Mouse (Mus musculus): ENCODE data around the gene Wdr62. TPM values are rescaled to one million over a fixed set of nuclear protein-coding genes. Genes with fewer than 3 reads are reported as not detected.

Wdr62 gene
- polyA plus RNA-seq (2012) = 14.8 and 30.0 TPM in 2 replicates

GRCm38 (mm10) chr7:30279951-30280669 lies at the start of gene Wdr62, which contains the start of gene Thap8:
TSS of gene Wdr62 (minus strand) at chr7:30280419.
TSS of gene Thap8 (plus strand) at chr7:30280094.
- Histone ChIP-seq H3K9me3 (ENCODE audit: control insufficient read depth, low read length) (no peaks in the 10 kb centered on the region), H3K36me3 (ENCODE audit: control insufficient read depth) (peaks cover 20% of the 10 kb centered on the region), H3K4me1 (ENCODE audit: control insufficient read depth) (peaks cover 45% of the 10 kb centered on the region), H3K27me3 (ENCODE audit: control insufficient read depth) (no peaks in the 10 kb centered on the region), H3K4me3 (replicated peaks) (peak within 1 kb of the TSS; percentile 83)
- TF ChIP-seq TAL1 (IDR thresholded peaks at IDR 0.05; ENCODE audit: low read length) (no peak), GATA1 (IDR thresholded peaks at IDR 0.05; ENCODE audit: low read length) (no peak)

- Histone ChIP-seq H3K36me3 (ENCODE audit: control insufficient read depth) (no peaks in the 10 kb centered on the region), H3K27me3 (ENCODE audit: control insufficient read depth) (peaks cover 13% of the 10 kb centered on the region), H3K4me1 (ENCODE audit: control insufficient read depth) (no peaks in the 10 kb centered on the region), H3K9me3 (ENCODE audit: control insufficient read depth, low read length) (0 out of 2 replicates have a peak, but pooled peaks cover 3% of the 10 kb centered on the region), H3K4me3 (replicated peaks) (no peak overlapping the region)
- TF ChIP-seq GATA1 (IDR thresholded peaks at IDR 0.05; ENCODE audit: low read length) (no peak), TAL1 (IDR thresholded peaks at IDR 0.05; ENCODE audit: low read length) (no peak)
Observed at GRCm38 (mm10) chr7:30328379-30328778, 48.2 kb upstream of the Wdr62 start.

GRCm38 (mm10) chr7:30327140-30327539 lies 46.9 kb upstream of the Wdr62 start:
- TF ChIP-seq GATA1 (IDR thresholded peaks at IDR 0.05; ENCODE audit: low read length) = no peak
- no peak for TF ChIP-seq TAL1 (IDR thresholded peaks at IDR 0.05; ENCODE audit: low read length)
- Histone ChIP-seq H3K4me1 (ENCODE audit: control insufficient read depth) (peaks cover 10% of the 10 kb centered on the region), H3K9me3 (ENCODE audit: control insufficient read depth, low read length) (0 out of 2 replicates have a peak, but pooled peaks cover 3% of the 10 kb centered on the region), H3K27me3 (ENCODE audit: control insufficient read depth) (peaks cover 12% of the 10 kb centered on the region), H3K36me3 (ENCODE audit: control insufficient read depth) (no peaks in the 10 kb centered on the region), H3K4me3 (replicated peaks) (no peak overlapping the region)

GRCm38 (mm10) chr7:30326427-30326826 lies 46.2 kb upstream of the Wdr62 start:
- H3K27me3 ChIP-seq (ENCODE audit: control insufficient read depth) = peaks cover 8% of the 10 kb centered on the region
- TF ChIP-seq TAL1 (IDR thresholded peaks at IDR 0.05; ENCODE audit: low read length) = no peak
- no peaks in the 10 kb centered on the region for H3K36me3 ChIP-seq (ENCODE audit: control insufficient read depth)
- H3K9me3 ChIP-seq (ENCODE audit: control insufficient read depth, low read length) = 0 out of 2 replicates have a peak, but pooled peaks cover 3% of the 10 kb centered on the region
- H3K4me3 ChIP-seq (replicated peaks) = no peak overlapping the region
- peaks cover 18% of the 10 kb centered on the region for H3K4me1 ChIP-seq (ENCODE audit: control insufficient read depth)

GRCm38 (mm10) chr7:30325364-30325763 lies 45.1 kb upstream of the Wdr62 start:
- H3K36me3 ChIP-seq (ENCODE audit: control insufficient read depth) = no peaks in the 10 kb centered on the region
- no peak overlapping the region for H3K4me3 ChIP-seq (replicated peaks)
- H3K4me1 ChIP-seq (ENCODE audit: control insufficient read depth) = peaks cover 26% of the 10 kb centered on the region
- TF ChIP-seq GATA1 (IDR thresholded peaks at IDR 0.05; ENCODE audit: low read length) (no peak), TAL1 (IDR thresholded peaks at IDR 0.05; ENCODE audit: low read length) (no peak)
- H3K27me3 ChIP-seq (ENCODE audit: control insufficient read depth) = peaks cover 6% of the 10 kb centered on the region
- H3K9me3 ChIP-seq (ENCODE audit: control insufficient read depth, low read length) = 0 out of 2 replicates have a peak, but pooled peaks cover 3% of the 10 kb centered on the region

GRCm38 (mm10) chr7:30324300-30324944 lies 44.2 kb upstream of the Wdr62 start:
- H3K4me3 ChIP-seq (replicated peaks) = no peak overlapping the region
- 0 out of 2 replicates have a peak, but pooled peaks cover 3% of the 10 kb centered on the region for H3K9me3 ChIP-seq (ENCODE audit: control insufficient read depth, low read length)
- no peaks in the 10 kb centered on the region for H3K36me3 ChIP-seq (ENCODE audit: control insufficient read depth)
- peaks cover 3% of the 10 kb centered on the region for H3K27me3 ChIP-seq (ENCODE audit: control insufficient read depth)
- H3K4me1 ChIP-seq (ENCODE audit: control insufficient read depth) = peaks cover 34% of the 10 kb centered on the region
- TF ChIP-seq TAL1 (IDR thresholded peaks at IDR 0.05; ENCODE audit: low read length) (no peak), GATA1 (IDR thresholded peaks at IDR 0.05; ENCODE audit: low read length) (no peak)

- no peaks in the 10 kb centered on the region for H3K36me3 ChIP-seq (ENCODE audit: control insufficient read depth)
- H3K4me1 ChIP-seq (ENCODE audit: control insufficient read depth) = peaks cover 34% of the 10 kb centered on the region
- TF ChIP-seq GATA1 (IDR thresholded peaks at IDR 0.05; ENCODE audit: low read length) (no peak), TAL1 (IDR thresholded peaks at IDR 0.05; ENCODE audit: low read length) (no peak)
- 0 out of 2 replicates have a peak, but pooled peaks cover 3% of the 10 kb centered on the region for H3K9me3 ChIP-seq (ENCODE audit: control insufficient read depth, low read length)
- H3K4me3 ChIP-seq (replicated peaks) = peak within 1 kb of the TSS; percentile 82
- H3K27me3 ChIP-seq (ENCODE audit: control insufficient read depth) = peaks cover 3% of the 10 kb centered on the region
Observed at GRCm38 (mm10) chr7:30323795-30324194, 43.6 kb upstream of the Wdr62 start, which contains the start of gene Sdhaf1. TSS of gene Sdhaf1 (minus strand) at chr7:30323895.

- Histone ChIP-seq H3K36me3 (ENCODE audit: control insufficient read depth) (no peaks in the 10 kb centered on the region; the same call in 1 of the 2 replicates), H3K4me1 (ENCODE audit: control insufficient read depth) (peaks cover 34% of the 10 kb centered on the region), H3K27me3 (ENCODE audit: control insufficient read depth) (peaks cover 3% of the 10 kb centered on the region), H3K4me3 (replicated peaks) (peak overlapping the region; percentile 82), H3K9me3 (ENCODE audit: control insufficient read depth, low read length) (0 out of 2 replicates have a peak, but pooled peaks cover 3% of the 10 kb centered on the region)
- TF ChIP-seq GATA1 (IDR thresholded peaks at IDR 0.05; ENCODE audit: low read length) (no peak), TAL1 (IDR thresholded peaks at IDR 0.05; ENCODE audit: low read length) (no peak)
Observed at GRCm38 (mm10) chr7:30322865-30323264, 42.6 kb upstream of the Wdr62 start.

- Histone ChIP-seq H3K27me3 (ENCODE audit: control insufficient read depth) (peaks cover 3% of the 10 kb centered on the region), H3K9me3 (ENCODE audit: control insufficient read depth, low read length) (0 out of 2 replicates have a peak, but pooled peaks cover 3% of the 10 kb centered on the region), H3K4me1 (ENCODE audit: control insufficient read depth) (peaks cover 34% of the 10 kb centered on the region), H3K4me3 (replicated peaks) (peak overlapping the region; percentile 82), H3K36me3 (ENCODE audit: control insufficient read depth) (no peaks in the 10 kb centered on the region; the same call in 1 of the 2 replicates)
- TF ChIP-seq TAL1 (IDR thresholded peaks at IDR 0.05; ENCODE audit: low read length) (no peak), GATA1 (IDR thresholded peaks at IDR 0.05; ENCODE audit: low read length) (no peak)
Observed at GRCm38 (mm10) chr7:30322285-30322667, 42.1 kb upstream of the Wdr62 start.
